Mouse (Mus musculus) lung, postnatal 0 days (tissue): ENCODE measurements at regions not wholly inside any gene's neighbourhood (a gene's known extent, or its start where the extent isn't known, plus 50 kb on each side); places are given as distances from the start of the nearest gene placed in this dataset.

ENCODE experiments used
- CTCF ChIP-seq: IDR thresholded peaks from 2 replicates; pipeline ENCODE4 v1.5.1; 2016; ENCODE audit warnings: antibody characterized with exemption, mild to moderate bottlenecking
- EP300 ChIP-seq: IDR thresholded peaks from 2 replicates; pipeline ENCODE4 v1.6.1; 2016; ENCODE audit warnings: antibody characterized with exemption, mild to moderate bottlenecking, control low read depth

- no peak for TF ChIP-seq CTCF
- no peak for TF ChIP-seq EP300
Measured at GRCm38 (mm10) chr17:47283158-47283557, 85.5 kb upstream of the Mrps10 start.
